Mouse (Mus musculus): ENCODE measurements around the gene Ddo.

The Ddo gene

GRCm38 (mm10) chr10:40665270-40665669 lies 35.5 kb downstream of the Ddo start:
- DNase-seq (ENCODE audit: low spot score): no peak

DNA sequence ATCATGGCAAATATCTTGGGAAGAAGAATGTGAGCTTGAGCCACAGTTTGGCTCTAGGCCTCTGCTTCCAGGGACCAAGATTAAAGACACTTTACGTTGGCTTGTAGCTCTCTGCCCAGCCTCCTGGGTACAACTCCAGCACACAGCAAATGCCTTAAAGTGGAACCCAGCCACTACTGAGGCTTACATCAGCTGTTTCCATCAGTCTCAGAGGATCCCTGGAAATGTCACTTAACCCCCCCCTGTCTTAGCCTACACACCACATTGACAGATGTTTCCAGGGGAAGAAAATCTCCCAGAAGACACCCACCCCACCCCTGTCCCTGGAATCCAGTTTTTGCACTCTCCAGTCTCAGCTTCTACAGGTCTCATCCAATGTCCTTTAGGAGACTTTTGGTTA lies 37.1 kb downstream of the Ddo start:
- DNase-seq (ENCODE audit: low spot score): no peak

GRCm38 (mm10) chr10:40668640-40669039 lies 38.8 kb downstream of the Ddo start:
- DNase-seq (ENCODE audit: low spot score): no peak

GRCm38 (mm10) chr10:40672587-40673296 lies 42.9 kb downstream of the Ddo start:
- no peak for DNase-seq (ENCODE audit: low spot score)

- DNase-seq (ENCODE audit: low spot score): no peak
Observed at GRCm38 (mm10) chr10:40673297-40673665, 43.5 kb downstream of the Ddo start.

GRCm38 (mm10) chr10:40674151-40674550 lies 44.3 kb downstream of the Ddo start:
- DNase-seq (ENCODE audit: low spot score): no peak

DNA sequence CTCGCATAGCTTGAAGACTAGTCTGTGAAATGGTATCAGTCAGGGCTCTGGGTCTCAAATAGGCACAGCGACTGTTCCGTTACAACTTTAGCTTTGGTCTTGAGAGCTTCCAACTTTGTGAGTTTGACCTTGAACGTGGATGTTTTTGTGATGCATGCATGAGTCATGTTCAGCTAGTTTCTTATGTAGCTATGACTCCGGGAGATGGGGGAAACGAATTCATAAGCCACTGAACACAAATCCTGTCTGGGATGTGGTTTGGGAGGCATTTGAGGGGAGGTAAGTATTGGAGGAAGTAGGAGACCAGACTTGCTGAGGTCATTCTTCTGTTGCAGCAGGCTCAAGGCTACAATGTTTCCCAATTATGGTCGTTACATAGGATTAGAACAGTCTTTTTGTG lies 46.1 kb downstream of the Ddo start:
- no peak for DNase-seq (ENCODE audit: low spot score)

DNA sequence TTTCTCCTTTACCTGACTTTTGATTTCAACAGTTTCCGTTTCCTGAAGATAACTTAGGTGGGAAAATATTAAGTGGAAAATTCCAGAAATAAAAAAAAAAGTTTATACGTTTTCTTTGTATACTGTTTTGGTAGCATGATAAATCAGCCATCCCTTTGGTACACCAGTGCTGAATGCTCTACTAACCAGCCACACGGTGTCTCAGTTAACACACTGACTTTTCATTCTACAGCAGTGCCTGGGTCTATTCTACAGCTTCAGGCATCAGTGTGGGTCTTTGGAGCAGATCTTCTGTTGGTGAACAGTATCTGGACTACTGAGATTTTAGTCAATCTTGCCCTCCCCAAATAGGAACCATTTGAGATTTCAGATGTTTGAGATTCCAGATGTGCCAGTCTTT lies 48.7 kb downstream of the Ddo start:
- DNase-seq (ENCODE audit: low spot score): no peak

- no peak for DNase-seq (ENCODE audit: low spot score)
Observed at GRCm38 (mm10) chr10:40682470-40682869, 52.7 kb downstream of the Ddo start.

- peak; percentile 87 for DNase-seq (ENCODE audit: low spot score)
Observed at GRCm38 (mm10) chr10:40683092-40683867, 53.5 kb downstream of the Ddo start, which contains the start of gene Mettl24. TSS of gene Mettl24 (plus strand) at chr10:40683282.

GRCm38 (mm10) chr10:40683868-40684253 lies 54.0 kb downstream of the Ddo start:
- peak; percentile 9 for DNase-seq (ENCODE audit: low spot score)

DNA sequence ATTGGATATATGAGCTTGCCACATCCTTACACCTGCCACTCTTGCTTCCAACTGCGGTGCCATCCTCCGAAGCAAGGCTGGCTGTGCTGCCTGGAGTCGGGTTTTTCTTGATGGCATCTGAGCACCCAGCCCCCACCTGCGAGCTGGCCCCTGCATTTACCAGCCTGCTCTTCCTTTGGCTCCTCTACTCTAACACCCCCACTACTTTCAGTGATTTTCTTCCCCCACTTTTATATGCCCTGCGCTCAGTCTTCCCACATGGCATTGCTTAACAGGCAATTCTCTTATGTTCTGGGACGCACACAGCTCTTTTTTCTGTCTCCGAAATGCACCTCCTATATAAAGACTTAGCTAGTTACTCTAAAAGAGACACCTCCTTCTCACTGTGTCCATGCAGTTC lies 54.5 kb downstream of the Ddo start:
- DNase-seq (ENCODE audit: low spot score): no peak

DNA sequence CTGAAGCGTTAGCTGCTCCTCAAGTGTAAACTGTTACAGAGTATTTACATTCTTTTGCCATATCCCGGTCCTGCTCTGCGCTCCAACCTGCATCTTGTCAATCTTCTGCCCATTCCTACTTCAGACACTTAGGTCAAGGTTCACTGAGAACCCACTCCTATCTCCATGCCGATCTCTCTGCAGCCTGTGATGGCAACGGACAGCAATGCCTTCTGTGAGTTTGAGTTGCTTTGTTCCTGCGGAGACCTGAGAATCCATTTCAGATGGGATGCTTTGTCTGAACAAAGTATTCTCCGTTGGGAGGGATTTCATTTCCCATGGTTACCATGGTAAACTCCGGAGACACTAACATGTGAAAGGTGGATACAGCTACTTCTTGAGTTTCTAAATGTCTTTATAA lies 55.8 kb downstream of the Ddo start:
- no peak for DNase-seq (ENCODE audit: low spot score)

DNA sequence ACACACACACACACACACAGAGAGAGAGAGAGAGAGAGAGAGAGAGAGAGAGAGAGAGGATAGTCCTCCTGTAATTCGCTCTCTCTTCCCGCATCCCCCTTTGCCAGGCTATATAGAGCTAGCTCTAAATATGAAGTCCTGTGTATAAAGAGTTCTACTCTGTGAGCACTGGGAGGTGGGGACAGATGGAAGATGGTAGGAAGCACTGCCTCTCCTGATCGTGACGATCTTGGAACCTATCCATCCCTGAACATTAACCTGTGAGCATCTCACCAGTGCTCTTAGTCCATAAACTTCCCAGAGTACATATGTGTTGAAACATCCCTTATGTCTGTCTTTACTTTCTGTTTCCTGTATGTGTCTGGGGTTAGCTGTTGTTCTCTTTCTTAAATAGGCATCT lies 57.2 kb downstream of the Ddo start:
- DNase-seq (ENCODE audit: low spot score): no peak

DNA sequence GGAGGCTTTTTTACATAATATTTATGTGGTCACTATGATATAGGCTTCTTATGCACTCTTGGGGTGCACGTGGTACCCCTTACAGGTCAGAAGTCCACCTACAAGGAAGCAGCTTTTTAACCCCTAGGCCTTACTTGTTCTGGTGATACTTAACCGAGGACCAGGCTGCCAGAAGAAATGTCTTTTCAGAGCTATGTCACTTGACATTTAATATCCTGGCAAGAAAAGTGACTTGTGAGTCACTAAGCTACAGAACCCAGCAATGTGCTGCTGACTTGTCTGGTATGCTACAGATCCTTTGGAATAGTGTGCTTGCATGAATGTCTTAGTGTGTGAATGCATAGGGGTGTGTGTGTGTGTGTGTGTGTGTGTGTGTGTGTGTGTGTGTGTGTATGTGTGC lies 57.6 kb downstream of the Ddo start:
- no peak for DNase-seq (ENCODE audit: low spot score)

DNA sequence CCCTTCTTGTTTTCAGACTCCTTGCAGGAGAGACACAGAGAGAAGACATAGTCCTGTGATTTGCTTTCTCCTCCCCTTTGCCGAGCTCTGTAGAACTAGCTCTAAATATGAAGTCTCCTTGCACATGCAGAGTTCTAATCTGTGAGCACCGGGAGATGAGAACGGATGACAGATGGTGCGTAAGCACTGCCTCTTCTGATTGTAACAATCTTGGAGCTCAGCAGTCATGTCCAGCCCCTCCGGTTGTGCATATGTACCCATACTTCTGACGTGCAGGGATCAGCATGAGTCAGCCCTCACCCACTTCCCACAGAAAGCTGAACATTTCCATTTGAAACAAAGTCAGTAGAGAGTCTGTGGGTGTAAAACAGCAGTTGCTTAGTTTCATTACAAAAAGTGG lies 58.5 kb downstream of the Ddo start:
- DNase-seq (ENCODE audit: low spot score): no peak

- no peak for DNase-seq (ENCODE audit: low spot score)
Observed at GRCm38 (mm10) chr10:40688873-40689272, 59.1 kb downstream of the Ddo start.

DNA sequence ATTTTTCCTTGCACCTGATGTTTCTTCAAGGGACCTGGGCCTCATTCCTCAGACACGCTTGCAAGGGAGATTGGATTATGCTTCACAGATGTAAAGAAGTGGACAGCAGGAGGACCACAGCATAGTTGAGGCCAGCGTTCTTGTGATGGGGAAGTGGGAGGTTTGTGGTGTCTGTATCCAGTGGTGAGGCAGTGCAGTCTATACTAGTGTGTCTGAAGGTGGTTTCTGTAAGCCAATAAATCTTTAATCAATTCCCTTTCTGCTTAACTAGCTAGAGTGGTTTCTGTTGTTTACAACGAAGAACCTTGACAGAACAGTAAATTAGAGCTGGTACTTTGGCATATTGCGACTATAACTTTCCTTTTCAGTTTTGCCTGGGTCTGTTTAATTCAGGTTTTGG lies 68.8 kb downstream of the Ddo start:
- no peak for DNase-seq (ENCODE audit: low spot score)

GRCm38 (mm10) chr10:40711127-40711526 lies 81.3 kb downstream of the Ddo start:
- DNase-seq (ENCODE audit: low spot score): no peak

DNA sequence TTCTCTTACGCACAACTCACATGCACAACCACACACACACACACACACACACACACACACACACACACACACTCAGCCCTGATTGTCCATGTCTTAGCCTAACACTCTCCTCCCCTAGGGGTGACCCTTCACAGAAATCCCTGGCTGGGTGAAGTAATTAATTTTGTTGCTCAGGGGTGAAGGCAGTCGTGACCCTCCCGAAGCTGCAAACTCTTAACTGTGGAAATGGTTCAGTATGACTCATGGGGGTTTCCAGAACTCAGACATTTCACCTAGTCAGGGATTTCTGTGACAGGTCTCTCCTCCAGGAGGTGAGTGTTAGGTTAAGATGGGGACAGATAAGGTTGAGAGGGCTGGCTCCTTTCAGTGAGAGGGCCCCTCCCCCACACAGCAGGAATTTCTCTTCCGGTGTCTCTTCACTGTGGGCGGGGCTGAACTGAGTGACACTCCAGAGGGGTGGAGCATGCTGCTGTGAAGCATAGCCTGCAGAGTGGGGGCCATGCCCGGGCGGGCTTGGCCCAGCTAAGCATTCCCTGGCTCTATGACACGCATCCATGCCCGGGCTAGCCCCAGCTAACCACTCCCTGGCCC lies 83.3 kb downstream of the Ddo start:
- DNase-seq (ENCODE audit: low spot score): no peak

DNA sequence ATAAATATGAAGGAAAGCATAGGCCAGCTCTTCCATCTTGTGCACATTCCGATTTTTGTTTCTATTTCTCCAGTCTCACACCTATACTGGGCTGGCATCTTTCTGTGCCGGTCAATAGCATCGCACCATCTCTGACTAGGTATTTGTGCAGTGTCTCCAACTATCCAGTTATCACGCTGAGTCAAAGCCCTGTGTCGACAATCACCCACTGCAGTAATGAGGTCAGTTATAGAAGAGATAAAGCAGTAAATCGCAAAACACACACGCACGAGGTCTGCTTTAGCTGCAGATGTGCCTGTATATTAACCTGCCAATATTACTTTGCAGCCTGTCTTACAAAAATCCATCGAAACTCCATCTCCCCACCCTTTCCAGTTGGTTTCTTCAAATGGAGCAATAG lies 84.0 kb downstream of the Ddo start:
- DNase-seq (ENCODE audit: low spot score): no peak

- no peak for DNase-seq (ENCODE audit: low spot score)
Observed at GRCm38 (mm10) chr10:40715151-40715550, 85.3 kb downstream of the Ddo start.

DNA sequence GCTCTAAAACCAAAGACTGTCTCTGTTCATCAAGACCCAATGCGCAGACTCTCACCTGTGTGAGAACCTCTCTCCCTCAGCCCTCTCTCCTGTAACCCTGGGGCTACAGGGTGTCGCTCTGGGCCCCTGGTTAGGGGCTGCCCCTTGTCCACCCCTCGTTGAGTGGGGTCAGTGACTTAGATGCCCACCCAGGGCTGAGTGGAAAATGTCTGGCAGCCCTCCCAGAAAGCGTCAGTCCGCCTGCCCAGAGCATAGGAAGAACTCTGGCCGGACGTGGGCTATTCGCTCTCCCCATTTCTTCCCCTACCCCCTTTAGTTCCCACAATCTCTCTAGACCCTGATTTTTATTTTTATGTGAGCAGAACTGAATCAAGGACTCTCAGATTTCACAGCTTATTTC lies 86.5 kb downstream of the Ddo start:
- DNase-seq (ENCODE audit: low spot score): no peak
